Mouse (Mus musculus) kidney, postnatal 14 days (tissue): ENCODE results near the gene Psma4.
"Not testable (repeated sequence)": the region's sequence is repeated elsewhere in the genome, so short reads cannot be mapped to it uniquely, and the experiment has no call there.

Source experiments
- DNase-seq: peaks from one replicate; pipeline ENCODE4 v3.0.0; 2022; ENCODE audit warnings: mixed read lengths

Gene Psma4

GRCm38 (mm10) chr9:54950575-54951321 is at the start of gene Psma4, which contains the start of gene AY074887:
Gene Psma4, plus strand, starts transcription at chr9:54950790.
Gene AY074887, minus strand, starts transcription at chr9:54950998.
- DNase-seq, result peak; percentile 94

GRCm38 (mm10) chr9:54909446-54909845 is 41.1 kb upstream of the Psma4 start:
- no peak for DNase-seq

GRCm38 (mm10) chr9:54915576-54915975 is 35.0 kb upstream of the Psma4 start:
- DNase-seq, result no peak

GRCm38 (mm10) chr9:54916401-54916800 is 34.2 kb upstream of the Psma4 start:
- no peak for DNase-seq

GRCm38 (mm10) chr9:54917010-54917677 is 33.4 kb upstream of the Psma4 start, which contains the start of gene Hykk:
Gene Hykk, plus strand, starts transcription at chr9:54917283.
- DNase-seq, result peak; percentile 94

GRCm38 (mm10) chr9:54918191-54918590 is 32.4 kb upstream of the Psma4 start:
- DNase-seq, result peak; percentile 25

GRCm38 (mm10) chr9:54918781-54919180 is 31.8 kb upstream of the Psma4 start:
- DNase-seq, result no peak

- peak; percentile 54 for DNase-seq
Observed at GRCm38 (mm10) chr9:54919946-54920345, 30.6 kb upstream of the Psma4 start.

GRCm38 (mm10) chr9:54930741-54931140 is 19.8 kb upstream of the Psma4 start:
- DNase-seq, result no peak

- DNase-seq, result no peak
Observed at GRCm38 (mm10) chr9:54931765-54932164, 18.8 kb upstream of the Psma4 start.

- DNase-seq, result no peak
Observed at GRCm38 (mm10) chr9:54932379-54932778, 18.2 kb upstream of the Psma4 start.

- DNase-seq, result no peak
Observed at GRCm38 (mm10) chr9:54942071-54942470, 8.5 kb upstream of the Psma4 start.

GRCm38 (mm10) chr9:54944467-54944866 is 6.1 kb upstream of the Psma4 start:
- no peak for DNase-seq

- no peak for DNase-seq
Observed at GRCm38 (mm10) chr9:54946256-54946655, 4.3 kb upstream of the Psma4 start.

GRCm38 (mm10) chr9:54949465-54949864 is 1.1 kb upstream of the Psma4 start:
- DNase-seq, result no peak

- DNase-seq, result not testable (repeated sequence)
Observed at GRCm38 (mm10) chr9:54950162-54950561, 428 bp upstream of the Psma4 start.

GRCm38 (mm10) chr9:54961059-54961458 is 10.5 kb downstream of the Psma4 start:
- no peak for DNase-seq

- no peak for DNase-seq
Observed at GRCm38 (mm10) chr9:54963669-54964068, 13.1 kb downstream of the Psma4 start.

- no peak for DNase-seq
Observed at GRCm38 (mm10) chr9:54969972-54970637, 19.5 kb downstream of the Psma4 start.

GRCm38 (mm10) chr9:54980674-54981073 is 30.1 kb downstream of the Psma4 start, which contains the start of gene Chrna5:
Gene Chrna5, plus strand, starts transcription at chr9:54980880.
- DNase-seq, result no peak

GRCm38 (mm10) chr9:54981291-54982191 is 31.0 kb downstream of the Psma4 start:
- DNase-seq, result peak; percentile 54

- DNase-seq, result no peak
Observed at GRCm38 (mm10) chr9:54982401-54982800, 31.8 kb downstream of the Psma4 start.
